Mouse (Mus musculus): ENCODE measurements at regions not wholly inside any gene's neighbourhood (a gene's known extent, or its start where the extent isn't known, plus 50 kb on each side); places are given as distances from the start of the nearest gene placed in this dataset.

- H3K4me1 ChIP-seq (replicated peaks) = no peaks in the 10 kb centered on the region
- WGBS = 86% methylated on average over 7 of the region's 7 CpGs
- 0 out of 2 replicates have a peak, but pooled peaks cover 3% of the 10 kb centered on the region for H3K9me3 ChIP-seq (replicated peaks)
- no peaks in the 10 kb centered on the region for H3K36me3 ChIP-seq
- no peak overlapping the region for H3K27ac ChIP-seq (ENCODE audit: poor library complexity, severe bottlenecking)
- no peaks in the 10 kb centered on the region for H3K27me3 ChIP-seq (replicated peaks)
- H3K9ac ChIP-seq = no peak overlapping the region
- H3K4me3 ChIP-seq = no peak overlapping the region
- ATAC-seq (ENCODE audit: insufficient number of reproducible peaks, low FRiP score) = no peak
- no peak overlapping the region for H3K4me2 ChIP-seq
Measured at GRCm38 (mm10) chr10:126485129-126485528, 416.0 kb downstream of the Atp23 start.

- Histone ChIP-seq H3K27me3 (replicated peaks) (no peaks in the 10 kb centered on the region), H3K9me3 (replicated peaks) (0 out of 2 replicates have a peak, but pooled peaks cover 3% of the 10 kb centered on the region), H3K27ac (ENCODE audit: poor library complexity, severe bottlenecking) (no peak overlapping the region), H3K4me3 (no peak overlapping the region), H3K4me2 (no peak overlapping the region), H3K9ac (no peak overlapping the region), H3K4me1 (replicated peaks) (no peaks in the 10 kb centered on the region), H3K36me3 (no peaks in the 10 kb centered on the region)
- 75% methylated on average over 2 of the region's 2 CpGs for WGBS
- no peak for ATAC-seq (ENCODE audit: insufficient number of reproducible peaks, low FRiP score)
Measured at GRCm38 (mm10) chr10:126483479-126483878, 417.7 kb downstream of the Atp23 start.

GRCm38 (mm10) chr10:126480382-126480781, 420.8 kb downstream of the Atp23 start:
- no peak for ATAC-seq (ENCODE audit: insufficient number of reproducible peaks, low FRiP score)
- Histone ChIP-seq H3K4me1 (replicated peaks) (no peaks in the 10 kb centered on the region), H3K36me3 (no peaks in the 10 kb centered on the region), H3K9me3 (replicated peaks) (0 out of 2 replicates have a peak, but pooled peaks cover 3% of the 10 kb centered on the region), H3K27ac (ENCODE audit: poor library complexity, severe bottlenecking) (no peak overlapping the region), H3K4me3 (no peak overlapping the region), H3K27me3 (replicated peaks) (no peaks in the 10 kb centered on the region), H3K9ac (no peak overlapping the region), H3K4me2 (no peak overlapping the region)

GRCm38 (mm10) chr10:126479743-126480142, 421.4 kb downstream of the Atp23 start:
- no peak overlapping the region for H3K4me2 ChIP-seq
- no peaks in the 10 kb centered on the region for H3K4me1 ChIP-seq (replicated peaks)
- no peaks in the 10 kb centered on the region for H3K27me3 ChIP-seq (replicated peaks)
- H3K9me3 ChIP-seq (replicated peaks) = 0 out of 2 replicates have a peak, but pooled peaks cover 3% of the 10 kb centered on the region
- no peak overlapping the region for H3K4me3 ChIP-seq
- no peak for ATAC-seq (ENCODE audit: insufficient number of reproducible peaks, low FRiP score)
- WGBS = 24% methylated on average over 2 of the region's 2 CpGs
- no peaks in the 10 kb centered on the region for H3K36me3 ChIP-seq
- H3K9ac ChIP-seq = no peak overlapping the region
- no peak overlapping the region for H3K27ac ChIP-seq (ENCODE audit: poor library complexity, severe bottlenecking)

GRCm38 (mm10) chr10:126473050-126473719, 428.0 kb downstream of the Atp23 start:
- no peak for ATAC-seq (ENCODE audit: insufficient number of reproducible peaks, low FRiP score)
- no peaks in the 10 kb centered on the region for H3K4me1 ChIP-seq (replicated peaks)
- H3K36me3 ChIP-seq = no peaks in the 10 kb centered on the region
- H3K4me2 ChIP-seq = no peak overlapping the region
- H3K9me3 ChIP-seq (replicated peaks) = no peaks in the 10 kb centered on the region
- no peak overlapping the region for H3K27ac ChIP-seq (ENCODE audit: poor library complexity, severe bottlenecking)
- no peak overlapping the region for H3K9ac ChIP-seq
- WGBS = 69% methylated on average over 6 of the region's 6 CpGs
- no peaks in the 10 kb centered on the region for H3K27me3 ChIP-seq (replicated peaks)
- no peak overlapping the region for H3K4me3 ChIP-seq

- Histone ChIP-seq H3K27ac (ENCODE audit: poor library complexity, severe bottlenecking) (no peak overlapping the region), H3K9me3 (replicated peaks) (no peaks in the 10 kb centered on the region; the same call in 1 of the 2 replicates), H3K36me3 (no peaks in the 10 kb centered on the region), H3K4me3 (no peak overlapping the region), H3K4me1 (replicated peaks) (no peaks in the 10 kb centered on the region), H3K27me3 (replicated peaks) (no peaks in the 10 kb centered on the region), H3K9ac (no peak overlapping the region), H3K4me2 (no peak overlapping the region)
- WGBS = 54% methylated on average over 4 of the region's 4 CpGs
- no peak for ATAC-seq (ENCODE audit: insufficient number of reproducible peaks, low FRiP score)
Measured at GRCm38 (mm10) chr10:126470838-126471491, 430.2 kb downstream of the Atp23 start.

- H3K4me3 ChIP-seq = no peak overlapping the region
- no peak overlapping the region for H3K4me2 ChIP-seq
- H3K27me3 ChIP-seq (replicated peaks) = no peaks in the 10 kb centered on the region
- WGBS = 60% methylated on average over 1 of the region's 1 CpGs
- no peak overlapping the region for H3K9ac ChIP-seq
- H3K9me3 ChIP-seq (replicated peaks) = no peaks in the 10 kb centered on the region; the same call in 1 of the 2 replicates
- no peaks in the 10 kb centered on the region for H3K4me1 ChIP-seq (replicated peaks)
- no peak overlapping the region for H3K27ac ChIP-seq (ENCODE audit: poor library complexity, severe bottlenecking)
- no peak for ATAC-seq (ENCODE audit: insufficient number of reproducible peaks, low FRiP score)
- H3K36me3 ChIP-seq = no peaks in the 10 kb centered on the region
Measured at GRCm38 (mm10) chr10:126462770-126463169, 438.4 kb downstream of the Atp23 start.

- no peak for ATAC-seq (ENCODE audit: insufficient number of reproducible peaks, low FRiP score)
- Histone ChIP-seq H3K27me3 (replicated peaks) (no peaks in the 10 kb centered on the region), H3K9me3 (replicated peaks) (0 out of 2 replicates have a peak, but pooled peaks cover 5% of the 10 kb centered on the region), H3K27ac (ENCODE audit: poor library complexity, severe bottlenecking) (no peak overlapping the region), H3K4me3 (no peak overlapping the region), H3K4me1 (replicated peaks) (no peaks in the 10 kb centered on the region), H3K4me2 (no peak overlapping the region), H3K9ac (no peak overlapping the region), H3K36me3 (no peaks in the 10 kb centered on the region)
- WGBS = 76% methylated on average over 5 of the region's 5 CpGs
Measured at GRCm38 (mm10) chr10:126458523-126458922, 442.6 kb downstream of the Atp23 start.

- Histone ChIP-seq H3K4me3 (no peak overlapping the region), H3K36me3 (no peaks in the 10 kb centered on the region), H3K9me3 (replicated peaks) (0 out of 2 replicates have a peak, but pooled peaks cover 7% of the 10 kb centered on the region), H3K27me3 (replicated peaks) (no peaks in the 10 kb centered on the region), H3K4me2 (no peak overlapping the region), H3K27ac (ENCODE audit: poor library complexity, severe bottlenecking) (no peak overlapping the region), H3K9ac (no peak overlapping the region), H3K4me1 (replicated peaks) (no peaks in the 10 kb centered on the region)
- ATAC-seq (ENCODE audit: insufficient number of reproducible peaks, low FRiP score) = no peak
- WGBS = 81% methylated on average over 15 of the region's 15 CpGs
Measured at GRCm38 (mm10) chr10:126452757-126453528, 448.2 kb downstream of the Atp23 start.

GRCm38 (mm10) chr10:126452057-126452622, 449.0 kb downstream of the Atp23 start:
- H3K4me1 ChIP-seq (replicated peaks) = no peaks in the 10 kb centered on the region
- H3K36me3 ChIP-seq = no peaks in the 10 kb centered on the region
- no peak overlapping the region for H3K4me3 ChIP-seq
- no peak overlapping the region for H3K9ac ChIP-seq
- WGBS = 80% methylated on average over 10 of the region's 10 CpGs
- H3K27me3 ChIP-seq (replicated peaks) = no peaks in the 10 kb centered on the region
- H3K27ac ChIP-seq (ENCODE audit: poor library complexity, severe bottlenecking) = no peak overlapping the region
- H3K9me3 ChIP-seq (replicated peaks) = 0 out of 2 replicates have a peak, but pooled peaks cover 7% of the 10 kb centered on the region
- no peak overlapping the region for H3K4me2 ChIP-seq
- no peak for ATAC-seq (ENCODE audit: insufficient number of reproducible peaks, low FRiP score)

GRCm38 (mm10) chr10:126431222-126431621, 465.3 kb downstream of the Lrig3 start:
- no peaks in the 10 kb centered on the region for H3K36me3 ChIP-seq
- H3K9me3 ChIP-seq (replicated peaks) = no peaks in the 10 kb centered on the region
- H3K4me1 ChIP-seq (replicated peaks) = no peaks in the 10 kb centered on the region
- no peak overlapping the region for H3K4me2 ChIP-seq
- no peak overlapping the region for H3K27ac ChIP-seq (ENCODE audit: poor library complexity, severe bottlenecking)
- H3K9ac ChIP-seq = no peak overlapping the region
- no peak for ATAC-seq (ENCODE audit: insufficient number of reproducible peaks, low FRiP score)
- no peaks in the 10 kb centered on the region for H3K27me3 ChIP-seq (replicated peaks)
- H3K4me3 ChIP-seq = no peak overlapping the region

Measured in heart, embryonic 12.5 days (tissue).